Mouse (Mus musculus): ENCODE results near the gene Msh3.
A peak's percentile ranks its signal among the peaks of the same experiment; 100 is the strongest.
"Not testable (repeated sequence)": the region's sequence is repeated elsewhere in the genome, so short reads cannot be mapped to it uniquely, and the experiment has no call there.

Msh3 gene

DNA sequence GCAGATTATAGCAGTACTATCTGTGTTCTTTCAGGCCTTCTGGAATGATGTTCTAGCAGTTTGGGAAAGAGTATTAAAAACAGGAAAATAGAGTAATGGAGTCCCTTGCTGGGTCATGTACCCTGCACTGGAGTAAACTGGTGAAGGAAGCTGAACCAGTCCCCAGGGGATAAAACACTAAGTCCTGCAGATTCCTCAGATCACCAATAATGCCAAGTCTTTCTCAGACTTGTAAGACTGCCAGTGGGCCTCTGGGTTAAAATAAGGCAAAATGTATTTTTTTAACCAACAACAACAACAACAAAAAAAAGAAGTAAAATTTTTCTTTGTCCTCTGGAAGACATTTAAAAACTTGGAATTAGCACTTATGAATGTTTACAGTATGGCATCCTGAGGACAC lies 102.5 kb downstream of the Msh3 start:
- DNase-seq (ENCODE audit: low read depth, low spot score), result no peak

DNA sequence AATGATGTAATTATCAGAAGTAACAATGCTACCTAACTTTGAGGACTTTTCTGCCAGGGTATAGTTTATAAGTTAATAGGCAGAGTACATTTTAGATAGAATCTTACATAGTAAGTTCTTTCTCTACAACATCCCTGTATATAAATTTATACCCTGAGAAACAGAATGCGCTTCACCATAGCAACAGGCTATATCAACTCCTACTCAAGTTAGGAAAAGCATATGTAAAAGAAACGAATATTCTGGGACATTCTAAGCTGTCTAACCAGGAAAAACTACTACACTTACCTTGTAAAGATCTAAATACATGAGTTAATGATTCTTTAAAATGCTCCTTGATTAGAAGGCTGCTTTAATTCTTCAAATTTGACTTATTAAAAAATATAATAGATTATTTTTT lies 107.2 kb downstream of the Msh3 start:
- DNase-seq (ENCODE audit: low read depth, low spot score), result peak; percentile 58

DNA sequence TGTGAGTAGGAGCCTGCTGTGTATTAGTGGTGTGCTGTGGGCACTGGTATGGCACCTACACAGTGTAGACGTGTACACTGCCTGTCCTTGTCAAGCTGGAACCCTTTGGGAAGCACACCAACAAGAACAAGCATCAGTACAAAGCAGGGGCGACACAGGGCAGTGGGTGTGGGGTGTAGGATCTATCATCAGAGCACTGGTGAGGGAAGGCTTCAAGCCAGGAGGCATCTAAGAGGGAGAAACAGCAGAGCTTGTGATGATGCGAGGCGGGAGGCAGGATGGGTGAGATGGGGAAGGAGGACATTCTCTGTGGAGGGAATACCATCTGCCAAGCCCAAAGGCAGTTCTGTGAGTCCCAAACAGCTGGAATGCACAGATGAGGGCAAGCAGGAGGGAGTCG lies 107.8 kb downstream of the Msh3 start:
- DNase-seq (ENCODE audit: low read depth, low spot score), result peak; percentile 40

DNA sequence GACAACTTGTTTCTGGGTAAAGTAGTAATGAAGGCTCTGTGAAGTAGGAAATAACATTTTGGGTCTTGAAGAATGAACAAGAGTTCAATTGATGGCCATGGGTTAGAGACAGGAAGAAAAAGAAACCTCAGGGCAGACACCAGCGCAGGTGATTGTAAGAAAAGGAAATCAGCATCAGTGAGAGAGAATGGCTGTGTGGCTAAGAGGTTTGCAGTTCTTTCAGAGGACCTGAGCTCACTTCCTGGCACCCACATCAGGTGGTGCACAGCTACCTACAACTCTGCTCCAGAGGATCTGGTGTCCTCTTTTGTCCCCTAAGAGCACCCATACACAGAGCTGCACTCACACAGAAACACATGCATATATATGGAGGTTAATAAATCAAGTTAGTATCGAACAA lies 110.1 kb downstream of the Msh3 start:
- DNase-seq (ENCODE audit: low read depth, low spot score), result no peak

DNA sequence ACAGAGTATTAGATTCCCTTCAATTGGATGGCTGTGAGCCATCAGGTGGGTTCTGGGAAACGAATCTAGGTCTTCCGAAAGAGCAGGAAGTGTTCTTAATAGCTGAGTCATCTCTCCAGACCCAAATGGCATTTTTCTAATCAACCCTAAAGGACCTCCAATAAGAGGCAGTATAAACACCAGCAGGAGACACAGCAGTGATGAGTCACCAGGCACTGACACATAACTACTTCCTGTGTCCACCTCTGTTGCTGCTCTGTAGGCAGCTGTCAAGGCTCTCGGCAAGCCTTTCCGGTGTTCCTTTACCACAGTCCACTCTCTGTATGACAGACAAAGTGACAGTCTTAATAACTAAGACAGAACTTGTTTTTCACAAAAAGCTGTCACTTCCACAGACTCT lies 113.4 kb downstream of the Msh3 start:
- DNase-seq (ENCODE audit: low read depth, low spot score), result peak; percentile 37

DNA sequence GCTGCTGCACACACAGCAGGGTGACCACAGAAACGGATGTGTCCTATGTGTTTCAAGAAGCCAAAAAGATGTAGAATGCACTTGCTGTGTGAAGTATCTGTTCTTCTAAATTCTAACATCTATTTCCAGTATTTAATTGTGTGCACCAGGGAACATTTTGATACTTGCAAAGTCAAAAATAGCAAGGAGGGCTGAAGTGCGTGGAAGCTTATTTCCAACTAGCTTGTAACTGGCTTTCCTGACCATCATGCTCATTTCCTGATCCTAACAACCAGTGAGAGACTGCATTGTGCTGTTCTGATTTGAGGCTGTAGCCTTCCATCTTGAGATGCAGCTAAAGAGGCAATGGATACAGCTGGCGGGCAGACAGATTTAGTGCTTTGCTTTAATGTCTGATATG lies 116.9 kb downstream of the Msh3 start:
- peak; percentile 78 for DNase-seq (ENCODE audit: low read depth, low spot score)

DNA sequence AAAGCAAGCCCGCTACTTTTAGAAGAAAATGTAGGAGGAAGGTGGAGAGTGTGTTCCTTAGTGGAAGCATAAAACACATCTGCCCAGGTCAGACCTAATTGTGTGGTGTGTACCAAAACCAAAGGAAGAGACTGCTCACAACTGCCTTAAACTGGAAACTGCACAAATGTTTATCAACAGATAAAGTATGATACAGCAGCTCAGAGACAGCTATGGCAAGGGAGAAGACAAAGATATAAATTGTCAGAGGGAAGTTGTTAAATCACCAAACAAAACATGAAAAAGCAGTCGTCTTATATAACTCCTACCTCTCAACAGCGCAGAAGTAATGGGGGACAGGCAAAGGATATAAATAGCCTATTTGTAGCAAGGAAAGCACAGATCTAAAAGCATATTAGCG lies 117.8 kb downstream of the Msh3 start:
- DNase-seq (ENCODE audit: low read depth, low spot score), result peak; percentile 39

DNA sequence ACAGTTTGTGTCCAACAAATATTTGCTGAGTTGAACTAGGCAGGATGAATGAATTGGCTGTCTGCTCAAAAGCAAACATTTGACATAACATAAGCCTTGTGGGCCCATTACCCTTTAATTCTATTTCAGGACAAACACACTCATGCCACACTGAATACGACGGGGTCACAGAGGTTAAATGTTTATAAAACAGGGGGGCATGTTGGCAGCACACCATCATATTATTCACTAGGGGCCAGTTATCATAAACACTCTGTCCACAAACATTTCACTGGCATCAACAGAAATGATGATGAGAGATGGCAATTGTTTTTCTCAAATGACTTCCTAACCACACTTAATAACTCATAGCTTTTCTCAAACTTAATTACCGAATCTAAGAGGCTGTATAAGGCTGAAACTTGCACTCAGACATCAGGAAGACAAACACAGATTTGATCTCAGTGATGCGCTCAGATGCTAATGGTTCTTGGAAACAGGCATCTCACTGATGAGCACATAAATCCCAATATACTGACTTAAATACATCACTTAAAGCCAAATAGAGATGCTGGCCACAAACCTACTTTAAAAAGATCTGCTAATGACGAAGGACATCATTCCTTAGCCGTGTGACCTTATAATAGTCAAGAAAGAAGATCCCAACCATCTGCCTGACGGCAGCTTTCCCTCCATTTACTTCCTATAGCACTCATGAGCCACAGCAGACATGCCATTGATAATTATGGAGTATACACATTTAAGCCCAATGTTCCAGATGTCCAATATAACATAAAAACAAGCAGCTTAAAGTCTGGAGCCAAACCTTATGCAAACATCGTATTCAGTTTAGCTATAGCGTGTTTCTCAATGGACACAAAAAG lies 122.5 kb downstream of the Msh3 start:
- no peak for DNase-seq (ENCODE audit: low read depth, low spot score)

DNA sequence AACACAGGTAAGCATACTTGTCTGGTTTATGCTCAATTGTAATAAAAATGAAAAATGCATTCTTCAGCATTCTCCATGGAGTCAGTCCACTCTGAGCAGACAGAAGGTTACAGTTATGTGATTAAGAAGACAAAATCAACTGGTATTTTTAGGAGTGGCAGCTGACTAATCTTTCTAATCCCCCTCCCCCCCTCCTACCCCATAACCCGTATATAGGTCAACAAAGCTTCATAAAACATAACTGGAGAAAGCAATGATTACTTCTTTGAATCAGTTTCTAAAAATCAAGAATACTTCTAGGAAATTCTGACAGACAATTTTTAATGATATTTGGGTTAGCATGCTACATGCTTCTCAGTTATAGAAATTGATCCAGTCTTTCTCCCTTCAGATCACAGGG lies 126.8 kb downstream of the Msh3 start:
- DNase-seq (ENCODE audit: low read depth, low spot score), result no peak

DNA sequence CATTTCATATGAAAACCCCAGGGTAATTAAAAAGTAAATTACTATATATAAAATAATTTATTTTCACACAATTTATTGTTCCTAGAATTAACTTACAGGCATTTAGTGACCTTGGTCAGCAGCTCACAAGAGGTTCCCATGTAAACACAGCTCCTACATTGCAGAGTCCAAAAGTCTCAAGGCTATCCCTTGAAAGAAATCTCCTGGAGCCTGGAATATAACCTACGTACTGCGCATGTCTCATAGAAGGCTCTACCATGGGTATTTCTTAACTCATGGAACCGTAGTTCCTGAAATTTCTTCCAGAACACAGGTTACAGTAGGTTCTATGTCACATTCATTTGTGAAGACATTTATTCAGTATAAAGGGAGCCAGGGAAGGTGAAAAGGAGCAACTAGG lies 131.2 kb downstream of the Msh3 start:
- no peak for DNase-seq (ENCODE audit: low read depth, low spot score)

DNA sequence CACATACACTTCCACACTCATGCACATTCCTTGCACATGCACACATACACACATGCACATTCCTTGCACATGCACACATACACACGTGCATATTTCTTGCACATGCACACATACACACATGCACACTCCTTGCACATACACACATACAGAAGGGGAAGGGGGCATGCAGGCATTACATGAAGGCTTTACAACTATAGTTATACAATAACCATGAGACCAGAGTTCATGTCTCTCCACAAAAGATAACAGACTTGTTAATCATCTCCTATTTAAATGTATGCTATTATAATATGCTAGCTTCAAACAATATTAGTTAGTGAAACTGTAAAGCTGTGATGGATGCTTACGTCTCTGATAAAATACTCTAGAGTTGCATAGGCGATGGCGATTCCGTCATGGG lies 132.0 kb downstream of the Msh3 start:
- DNase-seq (ENCODE audit: low read depth, low spot score), result no peak

DNA sequence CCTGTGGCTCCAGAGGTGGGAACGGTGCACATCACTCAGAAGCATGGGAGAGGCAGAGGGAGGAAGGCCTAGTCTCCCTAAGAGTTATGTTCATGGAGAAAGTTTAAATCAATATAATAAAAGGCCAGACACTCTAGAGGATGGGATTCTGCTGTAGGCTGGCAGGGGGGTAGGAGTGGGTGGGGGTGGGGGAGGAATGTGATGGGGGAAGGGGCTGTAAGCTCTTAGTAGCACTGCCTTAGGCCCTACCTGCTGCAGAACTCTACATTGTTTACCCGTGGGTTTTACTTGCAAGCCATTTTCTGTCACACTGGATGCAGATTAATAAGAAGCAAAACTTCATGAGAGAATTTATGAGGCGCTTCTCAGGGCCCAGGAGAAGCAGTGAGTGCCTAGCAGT lies 135.0 kb downstream of the Msh3 start:
- no peak for DNase-seq (ENCODE audit: low read depth, low spot score)

DNA sequence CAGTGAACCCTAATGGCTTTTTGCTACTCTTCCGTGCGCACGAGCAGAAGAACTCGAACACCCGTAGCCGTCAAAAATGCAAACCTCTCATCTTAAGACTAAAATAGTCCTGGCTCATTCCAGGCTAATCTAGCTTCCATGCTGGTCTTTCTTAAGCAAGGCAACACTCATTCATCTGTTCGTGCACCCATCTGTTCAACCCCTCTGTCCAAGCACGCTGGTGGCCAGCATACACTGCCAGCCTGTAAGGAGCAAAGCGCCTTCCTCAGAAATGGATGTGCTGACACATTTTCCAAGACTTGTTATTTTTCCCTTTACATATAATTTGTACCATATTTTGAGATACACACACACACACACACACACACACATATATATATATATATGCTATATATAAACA lies 137.6 kb downstream of the Msh3 start:
- DNase-seq (ENCODE audit: low read depth, low spot score), result peak; percentile 77

DNA sequence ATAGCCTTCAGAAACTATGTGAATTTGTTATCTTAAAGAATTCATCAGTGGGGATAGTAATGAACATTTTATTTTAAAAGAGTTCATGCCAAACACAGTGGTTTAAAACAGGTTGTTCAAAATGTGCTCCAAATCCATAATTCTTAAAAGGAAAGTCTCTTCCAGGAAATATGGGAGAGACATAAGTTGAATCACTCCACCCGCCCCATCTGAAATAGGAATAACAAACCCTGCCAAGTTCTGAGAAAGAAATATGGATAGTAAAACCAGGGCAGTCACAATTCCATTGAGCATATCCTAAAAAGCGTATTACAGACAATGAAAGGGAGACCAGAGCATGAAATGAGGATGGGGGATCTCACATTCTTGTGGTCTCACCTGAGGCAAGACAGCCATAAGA lies 157.9 kb downstream of the Msh3 start:
- DNase-seq (ENCODE audit: low read depth, low spot score), result peak; percentile 30

DNA sequence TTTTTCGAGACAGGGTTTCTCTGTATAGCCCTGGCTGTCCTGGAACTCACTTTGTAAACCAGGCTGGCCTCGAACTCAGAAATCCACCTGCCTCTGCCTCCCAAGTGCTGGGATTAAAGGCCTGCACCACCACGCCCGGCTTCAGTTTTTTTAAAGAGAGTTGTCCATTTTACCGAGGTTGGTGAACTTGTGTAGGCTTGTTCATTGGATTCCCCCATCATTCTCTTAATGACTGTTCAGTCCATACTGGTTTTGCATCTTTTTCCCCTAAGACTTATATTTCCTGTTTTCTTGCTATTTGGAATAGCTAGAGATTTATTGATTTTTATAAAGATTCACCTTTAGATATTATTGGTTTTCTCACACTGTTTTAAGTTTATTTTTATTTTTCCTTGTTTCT lies 161.0 kb downstream of the Msh3 start:
- not testable (repeated sequence) for DNase-seq (ENCODE audit: low read depth, low spot score)

DNA sequence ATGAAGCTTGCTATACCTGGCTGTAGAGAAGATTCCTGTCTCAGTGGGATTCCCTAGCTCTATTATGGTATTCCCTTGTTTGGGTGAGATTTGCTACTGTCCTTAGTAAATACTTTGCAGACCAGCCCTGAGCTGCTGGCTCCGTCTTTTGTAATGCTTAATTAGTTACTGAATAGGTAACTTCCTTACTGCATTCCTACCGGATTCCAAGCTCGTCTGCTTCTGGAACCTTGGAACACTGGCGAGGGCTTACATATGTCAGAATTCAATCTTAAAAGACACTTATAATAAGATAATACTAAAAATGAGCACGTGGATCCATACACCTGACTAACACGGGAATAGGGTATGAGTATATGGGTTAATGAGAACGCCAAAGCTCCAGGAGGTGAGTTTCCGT lies 182.1 kb downstream of the Msh3 start:
- not testable (repeated sequence) for DNase-seq (ENCODE audit: low read depth, low spot score)

Data from brain, adult 2 months (tissue).